ENCODE assay signal across 14 mouse cellular contexts in the genomic region with DNA sequence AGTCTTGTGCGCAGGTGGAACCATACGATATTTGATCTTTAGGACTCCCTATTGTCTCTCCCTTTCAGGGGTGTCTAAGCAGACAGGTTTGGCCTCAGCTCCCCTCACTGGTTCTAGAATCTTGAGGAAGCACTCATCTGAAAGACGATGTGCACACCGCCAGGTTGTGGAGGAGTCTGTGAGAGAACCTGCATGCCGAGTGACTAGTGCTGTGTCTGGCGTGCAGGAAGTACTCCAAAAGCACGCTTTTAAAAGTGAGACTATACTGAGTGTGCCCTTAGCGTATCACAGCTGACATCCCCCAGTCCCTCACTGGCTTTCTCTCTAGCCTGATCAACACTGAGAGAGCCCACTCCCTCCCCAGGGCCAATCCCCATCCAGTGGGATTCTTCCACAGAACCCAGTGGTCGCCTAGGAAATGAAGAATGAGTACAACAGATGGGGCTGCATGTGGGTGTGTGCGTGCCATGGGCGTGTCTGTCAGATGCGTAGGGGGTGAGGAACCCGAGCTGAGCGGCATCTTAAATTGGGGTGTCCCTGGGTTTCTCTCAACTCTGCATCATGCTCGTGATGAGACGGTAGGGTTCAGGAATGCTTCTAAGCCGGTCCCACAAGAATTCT. TPM values are rescaled to one million over a fixed set of nuclear protein-coding genes. Genes with fewer than 3 reads are reported as not detected.
DNase-seq lines count a peak whose midpoint lies in the region; ATAC-seq lines count a peak whose summit lies in the region.
"Had no signal": no experiment of that assay in that cellular context is flagged by ENCODE, and none has a peak within 500 bp of the region (broad histone marks: within the 10 kb centered on the region; RNA-seq: fewer than 3 reads in every experiment).

No protein-coding gene starts in this region.

- DNase-seq in neural tube, embryonic 11.5 days (ENCODE audit: low spot score) = peak; percentile 42
- no peak for DNase-seq in neural tube, embryonic 10.5 days (ENCODE audit: extremely low spot score, low spot score)
- DNase-seq in hindbrain, embryonic 11.5 days (ENCODE audit: low spot score) = peak; percentile 46
- DNase-seq in midbrain, embryonic 11.5 days (ENCODE audit: low spot score, missing footprints) = no peak
- no peak for DNase-seq in adrenal gland, adult 2 months
- no peak for DNase-seq in gastrocnemius, postnatal 4 days (ENCODE audit: low spot score in 2 of 2)
- no peak for DNase-seq in gastrocnemius, adult 8-10 months (ENCODE audit: low spot score in 2 of 2)
- no peak for DNase-seq in retina, embryonic 14.5 days (ENCODE audit: low spot score)
- DNase-seq: gastrocnemius, postnatal 14 days; heart, postnatal 10 days; lung, postnatal 14 days had no signal

- H3K27ac ChIP-seq in neural tube, embryonic 11.5 days (ENCODE audit: low read depth, low read length) = no peak overlapping the region
- H3K27ac ChIP-seq in hindbrain, embryonic 11.5 days (ENCODE audit: low read depth, low read length) = no peak overlapping the region
- no peak overlapping the region for H3K27ac ChIP-seq in midbrain, embryonic 11.5 days (ENCODE audit: low read depth, low read length)
- H3K27ac ChIP-seq: limb, embryonic 13.5 days had no signal

- H3K4me2 ChIP-seq in neural tube, embryonic 11.5 days (ENCODE audit: low read depth) = no peak overlapping the region
- H3K4me2 ChIP-seq in hindbrain, embryonic 11.5 days (replicated peaks; ENCODE audit: low read depth, low read length) = no peak overlapping the region
- H3K4me2 ChIP-seq in midbrain, embryonic 11.5 days = peak overlapping the region; percentile 6; the same call in 1 of the 2 replicates
- H3K4me2 ChIP-seq: limb, embryonic 13.5 days had no signal

- WGBS in neural tube, embryonic 11.5 days = 71% methylated on average over 17 of the region's 17 CpGs
- WGBS in hindbrain, embryonic 11.5 days = 57% methylated on average over 17 of the region's 17 CpGs
- 41% methylated on average over 17 of the region's 17 CpGs for WGBS in midbrain, embryonic 11.5 days

- no peaks in the 10 kb centered on the region for H3K27me3 ChIP-seq in neural tube, embryonic 11.5 days (ENCODE audit: control insufficient read depth, insufficient read depth, low read length)
- H3K27me3 ChIP-seq in hindbrain, embryonic 11.5 days (ENCODE audit: control insufficient read depth, insufficient read depth, low read length) = no peaks in the 10 kb centered on the region
- peaks cover 25% of the 10 kb centered on the region; the same call in 1 of the 2 replicates for H3K27me3 ChIP-seq in midbrain, embryonic 11.5 days (ENCODE audit: control insufficient read depth, insufficient read depth, low read length)

- no peaks in the 10 kb centered on the region for H3K36me3 ChIP-seq in neural tube, embryonic 11.5 days (ENCODE audit: control insufficient read depth, insufficient read depth, low read length)
- H3K36me3 ChIP-seq in hindbrain, embryonic 11.5 days (ENCODE audit: control insufficient read depth, insufficient read depth, low read length) = no peaks in the 10 kb centered on the region
- no peaks in the 10 kb centered on the region for H3K36me3 ChIP-seq in midbrain, embryonic 11.5 days (ENCODE audit: control insufficient read depth, insufficient read depth, low read length)
- H3K36me3 ChIP-seq: limb, embryonic 13.5 days had no signal

- no peaks in the 10 kb centered on the region for H3K9me3 ChIP-seq in neural tube, embryonic 11.5 days (ENCODE audit: control insufficient read depth, low read length)
- no peaks in the 10 kb centered on the region for H3K9me3 ChIP-seq in hindbrain, embryonic 11.5 days (ENCODE audit: control insufficient read depth, low read length)
- no peaks in the 10 kb centered on the region for H3K9me3 ChIP-seq in midbrain, embryonic 11.5 days (ENCODE audit: control insufficient read depth, low read length)
- H3K9me3 ChIP-seq: limb, embryonic 13.5 days had no signal

- no peak overlapping the region for H3K4me3 ChIP-seq in neural tube, embryonic 11.5 days (ENCODE audit: low read depth, low read length)
- no peak overlapping the region for H3K4me3 ChIP-seq in hindbrain, embryonic 11.5 days (ENCODE audit: low read depth, low read length)
- H3K4me3 ChIP-seq in midbrain, embryonic 11.5 days (ENCODE audit: low read depth, low read length) = no peak overlapping the region
- H3K4me3 ChIP-seq: limb, embryonic 13.5 days had no signal

- peaks cover 13% of the 10 kb centered on the region for H3K4me1 ChIP-seq in neural tube, embryonic 11.5 days (ENCODE audit: control insufficient read depth, insufficient read depth, low read length)
- H3K4me1 ChIP-seq in hindbrain, embryonic 11.5 days (replicated peaks; ENCODE audit: control insufficient read depth, insufficient read depth, low read length) = no peaks in the 10 kb centered on the region
- H3K4me1 ChIP-seq in midbrain, embryonic 11.5 days (ENCODE audit: control insufficient read depth, insufficient read depth, low read length) = peaks cover 27% of the 10 kb centered on the region

- peak; percentile 85; the same call in 1 of the 2 replicates for ATAC-seq in neural tube, embryonic 11.5 days (ENCODE audit: insufficient read depth, low FRiP score, low TSS enrichment)
- ATAC-seq in hindbrain, embryonic 11.5 days (ENCODE audit: low FRiP score) = peak; percentile 84
- peak; percentile 79 for ATAC-seq in midbrain, embryonic 11.5 days (ENCODE audit: low FRiP score)

- no peak overlapping the region for H3K9ac ChIP-seq in neural tube, embryonic 11.5 days (ENCODE audit: low read length)
- no peak overlapping the region for H3K9ac ChIP-seq in hindbrain, embryonic 11.5 days (ENCODE audit: low read depth, low read length)
- H3K9ac ChIP-seq in midbrain, embryonic 11.5 days (ENCODE audit: low read length) = no peak overlapping the region
- H3K9ac ChIP-seq: limb, embryonic 13.5 days had no signal

RNA-seq across cellular contexts. Expression of a gene that starts 37.1 kb away (rescaled TPM):
- not detected in 2 replicates for polyA plus RNA-seq in neural tube, embryonic 11.5 days (2014; fragmentation: Nextera tagmentation; extraction: Ambion mirVana)
- not detected in 2 replicates for polyA plus RNA-seq in hindbrain, embryonic 11.5 days (2014; fragmentation: Nextera tagmentation; extraction: Ambion mirVana)
- polyA plus RNA-seq in midbrain, embryonic 11.5 days (2014; fragmentation: Nextera tagmentation; extraction: Ambion mirVana) = not detected in 2 replicates
- not detected for total RNA-seq in adrenal gland, adult 2 months (2021)
- polyA plus RNA-seq in adrenal gland, adult 2 months (2012; rRNA removed) = not detected in 2 replicates
- not detected for total RNA-seq in gastrocnemius, postnatal 4 days (2021)
- total RNA-seq in gastrocnemius, adult 8-10 months (2022) = not detected
- total RNA-seq: gastrocnemius, postnatal 14 days; heart, postnatal 10 days had no signal
- polyA plus RNA-seq: kidney, embryonic 16.5 days; limb, embryonic 13.5 days; stomach, embryonic 14.5 days had no signal

Comparison
In these comparisons a context has a peak if more than half of its experiments do, and no peak if none do; other contexts are left out.
1. DNase-seq: peak in neural tube, embryonic 11.5 days (single experiment) and hindbrain, embryonic 11.5 days (single experiment); none in neural tube, embryonic 10.5 days (single experiment), midbrain, embryonic 11.5 days (single experiment), adrenal gland, adult 2 months (single experiment), gastrocnemius, postnatal 4 days (0 of 2), gastrocnemius, adult 8-10 months (0 of 2) and retina, embryonic 14.5 days (single experiment).
2. Peak in every context shown above with its lines, with median percentiles within 50 percentile points of each other: ATAC-seq.